Mouse (Mus musculus): ENCODE measurements around the gene Btg1. TPM values are rescaled to one million over a fixed set of nuclear protein-coding genes. Genes with fewer than 3 reads are reported as not detected.

Btg1 gene
- polyA plus RNA-seq, 1 experiment from 2014 or later = 14.5 TPM

DNA sequence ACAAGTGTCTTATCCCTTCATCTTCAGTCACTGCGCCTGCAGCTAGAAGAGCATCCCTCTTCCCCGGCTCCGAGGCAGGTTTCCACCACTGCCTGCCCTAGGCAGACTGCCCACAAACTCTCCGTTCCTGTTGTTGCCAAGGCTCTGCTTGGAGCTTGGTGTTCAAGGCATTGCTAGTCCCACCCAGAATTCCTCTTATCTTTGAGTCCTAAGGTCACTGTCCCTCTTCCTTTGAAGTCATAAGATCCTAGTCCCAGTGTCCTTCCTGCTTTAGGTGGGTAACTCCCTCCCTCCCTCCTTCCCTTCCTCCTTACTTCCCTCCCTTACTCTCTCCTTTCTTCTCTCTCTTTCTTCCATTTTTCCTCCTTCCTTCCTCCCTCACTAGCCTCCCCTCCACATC lies 46.2 kb downstream of the Btg1 start:
- ATAC-seq (ENCODE audit: low read depth) = no peak

DNA sequence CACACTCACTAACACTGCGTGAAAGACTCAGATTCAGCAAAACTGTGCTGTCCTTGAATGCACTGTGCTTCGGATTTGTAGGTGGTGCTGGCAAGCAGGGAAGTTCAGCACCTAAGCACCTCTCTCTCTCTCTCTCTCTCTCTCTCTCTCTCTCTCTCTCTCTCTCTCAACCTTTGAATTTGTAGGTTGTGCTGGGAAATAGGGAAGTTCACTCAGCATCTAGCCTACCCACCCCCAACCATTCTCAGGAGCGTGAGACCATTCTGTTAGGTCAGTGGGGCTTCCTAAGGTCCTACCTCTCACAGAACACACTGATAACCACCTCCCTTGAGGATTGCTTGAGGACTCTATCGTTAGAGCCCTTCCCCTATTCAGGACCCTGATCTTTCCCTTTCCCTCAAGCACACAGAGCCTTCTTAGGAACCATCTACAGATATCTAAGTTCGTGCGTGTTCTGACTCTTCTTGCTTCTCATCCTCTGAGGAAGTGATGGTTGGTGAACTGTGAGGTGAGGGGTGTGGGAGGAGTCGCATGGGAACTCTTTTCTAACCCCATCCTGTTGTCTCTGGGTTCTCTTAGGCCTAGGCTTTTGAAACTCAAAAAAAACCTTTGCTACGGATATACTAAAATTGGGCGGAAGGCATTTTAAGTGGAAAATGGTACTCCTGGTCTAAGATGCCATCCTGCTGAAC lies 47.1 kb downstream of the Btg1 start:
- ATAC-seq (ENCODE audit: low read depth) = no peak
- Histone ChIP-seq H3K9me3 (replicated peaks; ENCODE audit: control insufficient read depth, low read length) (no peaks in the 10 kb centered on the region), H3K27me3 (ENCODE audit: control insufficient read depth, insufficient read depth, low read depth, low read length) (no peaks in the 10 kb centered on the region), H3K36me3 (ENCODE audit: control insufficient read depth, insufficient read depth) (no peaks in the 10 kb centered on the region), H3K4me2 (ENCODE audit: low read depth, low read length) (no peak overlapping the region), H3K9ac (ENCODE audit: low read depth, low read length) (no peak overlapping the region), H3K4me3 (ENCODE audit: low read depth, low read length) (no peak overlapping the region), H3K27ac (ENCODE audit: low read length) (no peak overlapping the region), H3K4me1 (ENCODE audit: control insufficient read depth, low read depth, low read length) (no peaks in the 10 kb centered on the region)
- 60% methylated on average over 9 of the region's 9 CpGs for WGBS (ENCODE audit: insufficient replicate concordance)

More for the DNA sequence above, 46.2 kb downstream of the Btg1 start:
- H3K27me3 ChIP-seq (ENCODE audit: control insufficient read depth, insufficient read depth, low read depth, low read length) = no peaks in the 10 kb centered on the region
- H3K9me3 ChIP-seq (replicated peaks; ENCODE audit: control insufficient read depth, low read length) = no peaks in the 10 kb centered on the region
- H3K27ac ChIP-seq (ENCODE audit: low read length) = no peak overlapping the region
- WGBS (ENCODE audit: insufficient replicate concordance) = 78% methylated on average over 4 of the region's 4 CpGs
- H3K4me2 ChIP-seq (ENCODE audit: low read depth, low read length) = no peak overlapping the region
- H3K36me3 ChIP-seq (ENCODE audit: control insufficient read depth, insufficient read depth) = no peaks in the 10 kb centered on the region
- no peaks in the 10 kb centered on the region for H3K4me1 ChIP-seq (ENCODE audit: control insufficient read depth, low read depth, low read length)
- no peak overlapping the region for H3K9ac ChIP-seq (ENCODE audit: low read depth, low read length)
- no peak overlapping the region for H3K4me3 ChIP-seq (ENCODE audit: low read depth, low read length)
